Mouse (Mus musculus): Measurements from ENCODE around the gene Efcab6.
"Not testable (repeated sequence)": the region's sequence is repeated elsewhere in the genome, so short reads cannot be mapped to it uniquely, and the experiment has no call there.

The Efcab6 gene

DNA sequence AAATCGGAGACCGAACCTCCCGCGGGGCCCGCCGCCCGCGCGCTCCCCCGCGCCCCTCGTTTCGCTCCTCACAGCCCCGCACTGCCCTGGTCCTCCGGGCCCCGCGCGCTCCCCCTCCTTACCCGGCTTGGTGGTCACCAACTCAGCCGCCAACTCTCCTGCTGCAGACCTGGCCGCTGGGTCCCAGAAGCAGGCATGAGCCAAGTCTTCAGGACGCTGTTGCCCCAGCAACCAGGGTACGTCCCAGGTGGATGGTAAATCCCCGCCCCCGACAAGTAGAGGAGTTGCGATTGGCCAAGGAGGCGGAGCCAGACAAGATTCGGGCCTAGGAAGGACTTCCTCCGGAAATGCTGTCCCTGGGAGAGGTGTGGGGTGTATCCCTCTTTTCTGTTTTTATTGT lies at the start of gene Efcab6:
TSS of gene Efcab6 (minus strand) at position 240 of the 400 bp plus-strand sequence.
- DNase-seq (ENCODE audit: low spot score), result no peak

GRCm38 (mm10) chr15:84113873-84114272 lies 48.7 kb upstream of the Efcab6 start:
- no peak for DNase-seq (ENCODE audit: low spot score)

- DNase-seq (ENCODE audit: low spot score), result no peak
Measured at GRCm38 (mm10) chr15:84108899-84109298, 43.7 kb upstream of the Efcab6 start.

GRCm38 (mm10) chr15:84105924-84106500 lies 40.8 kb upstream of the Efcab6 start:
- no peak for DNase-seq (ENCODE audit: low spot score)

- no peak for DNase-seq (ENCODE audit: low spot score)
Measured at GRCm38 (mm10) chr15:84105105-84105923, 40.1 kb upstream of the Efcab6 start, which contains the start of gene Sult4a1. Gene Sult4a1 (minus strand): TSS chr15:84105754.

- no peak for DNase-seq (ENCODE audit: low spot score)
Measured at GRCm38 (mm10) chr15:84104626-84105025, 39.4 kb upstream of the Efcab6 start.

GRCm38 (mm10) chr15:84097536-84097935 lies 32.4 kb upstream of the Efcab6 start:
- not testable (repeated sequence) for DNase-seq (ENCODE audit: low spot score)

DNA sequence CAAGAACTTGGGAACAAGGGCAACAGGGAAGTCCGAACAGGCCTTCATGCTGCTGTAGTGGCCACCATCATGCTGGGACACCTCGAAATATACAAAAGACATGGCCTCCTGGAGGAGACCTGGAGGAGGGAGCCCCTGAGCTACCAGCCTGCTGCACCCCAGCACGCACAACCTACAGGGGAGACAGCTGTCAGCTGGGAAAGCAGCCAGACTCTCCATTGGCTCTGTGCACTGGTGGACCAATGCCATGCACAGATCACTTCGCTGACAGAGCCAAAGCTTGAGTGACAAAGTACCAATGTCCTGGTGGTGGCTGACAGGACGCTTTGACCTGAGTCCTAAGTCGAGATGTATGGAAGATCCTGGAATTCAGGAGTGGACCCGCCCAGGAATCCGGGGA lies 30.9 kb upstream of the Efcab6 start:
- no peak for DNase-seq (ENCODE audit: low spot score)

- no peak for DNase-seq (ENCODE audit: low spot score)
Measured at GRCm38 (mm10) chr15:84094921-84095320, 29.7 kb upstream of the Efcab6 start.

DNA sequence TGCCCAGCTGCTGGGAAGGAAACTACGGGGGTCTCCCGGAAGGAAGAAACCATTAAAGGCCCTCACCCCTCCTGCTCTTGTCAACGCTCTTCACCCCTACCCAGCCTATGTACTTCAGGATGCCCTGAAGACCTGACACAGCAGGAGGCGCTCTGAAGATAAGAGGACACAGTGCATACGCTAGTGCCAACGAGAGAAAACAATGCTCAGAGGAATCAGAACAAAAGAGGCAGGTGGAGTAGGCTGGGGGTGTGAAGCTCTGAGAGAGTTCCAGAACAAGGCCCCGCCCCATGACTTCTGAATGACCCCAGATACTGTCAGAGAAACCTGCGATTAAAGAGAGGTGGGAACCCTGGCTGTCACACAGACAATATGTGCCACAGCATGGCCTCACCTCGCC lies 21.6 kb upstream of the Efcab6 start:
- DNase-seq (ENCODE audit: low spot score), result no peak

DNA sequence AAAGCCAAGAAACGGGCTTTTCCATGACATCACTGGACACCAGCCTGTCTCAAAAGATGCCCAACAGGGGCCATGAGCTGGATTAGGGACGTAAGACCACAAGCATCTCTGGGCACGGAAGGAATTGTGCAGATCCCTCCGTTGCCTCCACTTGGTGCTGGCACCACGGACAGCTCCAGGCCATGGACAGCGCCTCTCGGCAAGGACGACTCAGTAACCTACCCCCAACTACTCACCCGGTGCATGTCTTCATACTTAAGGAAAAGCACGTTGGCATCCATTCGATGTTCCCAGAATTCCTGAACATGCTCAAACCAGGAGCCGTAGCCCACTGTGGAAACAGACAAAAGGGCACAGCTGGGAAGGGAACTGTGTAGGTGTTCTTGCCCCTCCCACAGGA lies 21.2 kb upstream of the Efcab6 start:
- no peak for DNase-seq (ENCODE audit: low spot score)

DNA sequence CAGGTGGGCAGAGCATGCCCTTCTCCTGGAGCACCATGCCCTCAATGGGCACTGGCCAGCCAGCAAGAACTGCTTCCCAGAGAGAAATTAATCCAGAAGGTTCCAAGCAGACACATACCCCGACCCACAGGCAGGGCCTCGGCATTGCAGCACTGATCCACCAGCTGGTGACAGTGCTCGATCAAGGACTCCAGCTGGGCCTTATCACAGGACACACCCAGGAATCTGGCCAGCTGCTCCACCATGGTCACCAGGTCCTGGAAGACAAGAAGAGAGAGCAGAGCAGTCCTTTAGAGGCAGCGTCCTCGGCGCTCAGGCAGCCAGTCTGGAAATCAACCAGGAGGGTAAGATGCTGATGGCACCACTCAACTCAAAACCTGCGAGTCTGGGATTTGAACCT lies 14.9 kb upstream of the Efcab6 start:
- DNase-seq (ENCODE audit: low spot score), result no peak

- no peak for DNase-seq (ENCODE audit: low spot score)
Measured at GRCm38 (mm10) chr15:84079519-84079918, 14.3 kb upstream of the Efcab6 start.

DNA sequence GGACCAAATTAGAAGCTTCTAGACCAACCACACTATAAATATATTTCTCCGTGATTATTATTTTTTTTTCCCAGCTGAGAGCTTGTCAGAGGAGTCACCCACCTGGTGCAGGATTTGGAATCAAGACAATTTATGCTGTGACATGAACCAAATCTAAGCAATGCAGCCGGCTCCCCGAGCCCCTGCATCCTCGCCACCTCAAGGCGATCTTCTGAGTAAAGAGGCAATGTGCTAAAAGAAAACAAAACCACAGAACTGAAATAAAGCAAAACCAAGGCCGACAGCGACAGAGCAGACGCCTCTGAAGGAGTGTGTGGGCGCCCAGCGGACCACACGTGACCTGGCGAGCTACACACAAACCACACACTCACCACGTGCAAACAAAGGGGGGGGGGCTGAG lies 13.5 kb upstream of the Efcab6 start:
- no peak for DNase-seq (ENCODE audit: low spot score)

DNA sequence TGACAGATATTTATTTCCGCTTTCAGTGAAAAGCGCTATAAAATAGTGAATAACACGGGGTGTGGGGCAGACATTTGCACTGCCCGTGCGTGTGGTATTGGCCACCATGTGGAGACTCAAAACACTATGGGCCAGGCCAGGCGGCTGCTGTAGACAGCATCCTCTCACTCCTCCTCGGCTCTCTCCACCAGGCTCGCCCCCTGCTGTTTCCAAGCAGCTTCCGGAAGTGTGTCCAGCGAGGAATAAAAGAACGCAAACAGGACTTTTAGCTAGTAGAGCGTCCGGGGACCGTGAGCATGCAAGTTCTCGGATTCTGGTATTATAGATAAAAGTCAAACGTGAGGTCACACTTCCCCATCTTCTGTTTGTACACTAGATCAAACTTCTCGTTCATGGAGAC lies 12.0 kb upstream of the Efcab6 start:
- DNase-seq (ENCODE audit: low spot score), result no peak

DNA sequence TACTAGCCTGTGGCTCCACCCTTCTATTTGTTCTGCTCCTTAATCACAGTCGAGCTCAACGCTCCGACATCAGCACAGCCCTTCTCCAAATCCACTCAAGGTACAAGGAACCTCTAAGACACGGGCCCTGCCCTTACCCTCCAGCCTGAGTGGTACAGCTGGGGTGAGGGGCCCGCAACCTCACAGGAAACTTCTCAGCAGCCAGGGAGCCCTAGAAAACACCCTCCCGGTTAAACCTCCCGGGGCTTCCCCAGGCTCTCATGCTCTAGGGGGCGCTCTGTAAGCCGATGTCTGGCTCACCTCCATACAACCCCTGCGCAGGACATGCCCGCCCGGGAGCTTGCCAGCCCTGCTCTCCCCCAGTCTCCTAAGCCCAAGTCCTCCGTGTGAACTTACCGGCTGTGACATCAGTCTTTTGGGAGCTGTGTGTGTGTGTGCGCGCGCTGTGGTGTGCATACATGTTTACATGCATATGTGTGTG lies 9.6 kb upstream of the Efcab6 start:
- DNase-seq (ENCODE audit: low spot score), result no peak

GRCm38 (mm10) chr15:84073911-84074704 lies 8.9 kb upstream of the Efcab6 start:
- DNase-seq (ENCODE audit: low spot score), result peak; percentile 45

GRCm38 (mm10) chr15:84073058-84073457 lies 7.9 kb upstream of the Efcab6 start:
- DNase-seq (ENCODE audit: low spot score), result no peak

- DNase-seq (ENCODE audit: low spot score), result peak; percentile 40
Measured at GRCm38 (mm10) chr15:84072226-84072625, 7.0 kb upstream of the Efcab6 start.

GRCm38 (mm10) chr15:84070116-84070676 lies 5.0 kb upstream of the Efcab6 start:
- DNase-seq (ENCODE audit: low spot score), result no peak

- no peak for DNase-seq (ENCODE audit: low spot score)
Measured at GRCm38 (mm10) chr15:84069455-84070050, 4.4 kb upstream of the Efcab6 start.

DNA sequence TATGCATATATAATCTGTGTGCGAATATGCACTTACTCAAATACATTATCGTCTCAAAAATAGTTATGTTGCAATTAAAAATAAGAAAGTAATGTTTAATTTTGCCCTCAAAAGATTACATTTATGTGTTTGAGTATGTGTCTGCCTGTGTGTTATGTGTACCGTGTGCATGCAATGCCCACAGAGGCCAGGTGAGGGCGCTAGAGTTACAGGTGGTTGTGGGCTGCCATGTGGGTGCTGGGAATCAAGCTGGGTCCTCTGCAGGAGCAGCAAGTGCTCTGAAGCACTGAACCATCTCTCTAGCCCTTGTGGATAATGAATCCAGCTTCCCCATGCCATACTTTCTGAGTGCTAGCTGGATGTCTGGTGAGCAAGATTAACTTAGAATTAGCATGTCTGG lies 522 bp upstream of the Efcab6 start:
- DNase-seq (ENCODE audit: low spot score), result no peak
